Mouse (Mus musculus) stomach, embryonic 16.5 days (tissue): Measurements from ENCODE around the gene Mt2. TPM values are rescaled to one million over a fixed set of nuclear protein-coding genes. Genes with fewer than 3 reads are reported as not detected.

Experiments
- ATAC-seq: fragments of 200-750 bp; cut with Nextera tagmentation; 2 replicates; pipeline ENCODE4 v1.8.0; 2017; ENCODE audit warnings: moderate number of reproducible peaks, moderate TSS enrichment; ENCODE audit not compliant: insufficient read depth, low FRiP score
- H3K27ac ChIP-seq: fragments of 300-500 bp; sonication (generic); 2 replicates; pipeline ENCODE4 v1.5.1; 2014; ENCODE audit warnings: low read length
- H3K27me3 ChIP-seq: fragments of 300-500 bp; sonication (generic); 2 replicates; pipeline ENCODE4 v1.6.1; 2014; ENCODE audit warnings: low read length, control low read depth, mixed read lengths; ENCODE audit not compliant: control insufficient read depth, insufficient read depth
- H3K36me3 ChIP-seq: fragments of 300-500 bp; sonication (generic); 2 replicates; pipeline ENCODE4 v1.6.1; 2014; ENCODE audit warnings: low read length; ENCODE audit not compliant: control insufficient read depth, insufficient read depth
- H3K4me1 ChIP-seq: fragments of 300-500 bp; sonication (generic); 2 replicates; pipeline ENCODE4 v1.6.1; 2014; ENCODE audit warnings: low read length, control low read depth, mixed read lengths; ENCODE audit not compliant: control insufficient read depth, insufficient read depth
- H3K4me2 ChIP-seq: fragments of 300-500 bp; sonication (generic); 2 replicates; pipeline ENCODE4 v1.6.1; 2014; ENCODE audit warnings: low read depth, low read length, mixed read lengths
- H3K4me3 ChIP-seq: fragments of 300-500 bp; sonication (generic); replicated peaks from 2 replicates; pipeline ENCODE4 v1.5.1; 2014; ENCODE audit warnings: mild to moderate bottlenecking, low read length
- H3K9ac ChIP-seq: fragments of 300-500 bp; sonication (generic); 2 replicates; pipeline ENCODE4 v1.6.1; 2014; ENCODE audit warnings: low read length
- H3K9me3 ChIP-seq: fragments of 300-500 bp; sonication (generic); replicated peaks from 2 replicates; pipeline ENCODE4 v1.6.1; 2016; ENCODE audit warnings: low read length, control low read depth; ENCODE audit not compliant: control insufficient read depth
- WGBS: fragments of 180-500 bp; shearing (Covaris S2); extraction: QIAGEN DNeasy Blood & Tissue Kit; methylation state at CpG from one replicate; pipeline ENCODE4 v1.1.7; 2014; 5-methylcytosine and 5-hydroxymethylcytosine counted together
- polyA plus RNA-seq: library from polyadenylated mRNA; unstranded; fragments of >200 nt; fragmentation: Nextera tagmentation; extraction: Ambion mirVana; gene quantifications from 2 replicates; pipeline ENCODE4 v1.2.1, GENCODE M21; 2015

Gene Mt2
- polyA plus RNA-seq, 1 experiment from 2014 or later, result 598 TPM

GRCm38 (mm10) chr8:94167244-94167643, 5.2 kb upstream of the Mt2 start:
- Histone ChIP-seq H3K4me1 (peaks cover 10% of the 10 kb centered on the region), H3K9ac (no peak overlapping the region), H3K4me3 (no peak overlapping the region), H3K9me3 (no peaks in the 10 kb centered on the region), H3K27me3 (peaks cover 16% of the 10 kb centered on the region), H3K4me2 (0 out of 2 replicates have a peak overlapping the region, but pooled peaks have one; percentile 35), H3K36me3 (no peaks in the 10 kb centered on the region), H3K27ac (no peak overlapping the region)
- WGBS, result 6% methylated on average over 6 of the region's 6 CpGs
- peak; percentile 46; the same call in 1 of the 2 replicates for ATAC-seq

GRCm38 (mm10) chr8:94169547-94169946, 2.9 kb upstream of the Mt2 start:
- WGBS, result 65% methylated on average over 5 of the region's 5 CpGs
- Histone ChIP-seq H3K4me3 (no peak overlapping the region), H3K36me3 (no peaks in the 10 kb centered on the region), H3K4me1 (peaks cover 13% of the 10 kb centered on the region), H3K4me2 (no peak overlapping the region), H3K9ac (no peak overlapping the region), H3K27me3 (peaks cover 30% of the 10 kb centered on the region), H3K27ac (no peak overlapping the region), H3K9me3 (no peaks in the 10 kb centered on the region)
- ATAC-seq, result no peak

GRCm38 (mm10) chr8:94171321-94171755, 1.1 kb upstream of the Mt2 start:
- peaks cover 30% of the 10 kb centered on the region for H3K27me3 ChIP-seq
- WGBS, result 44% methylated on average over 10 of the region's 10 CpGs
- no peaks in the 10 kb centered on the region for H3K36me3 ChIP-seq
- H3K4me3 ChIP-seq, result peak overlapping the region; percentile 56
- peak overlapping the region; percentile 87 for H3K4me2 ChIP-seq
- 0 out of 2 replicates have a peak overlapping the region, but pooled peaks have one; percentile 86 for H3K27ac ChIP-seq
- H3K9me3 ChIP-seq, result no peaks in the 10 kb centered on the region
- peaks cover 13% of the 10 kb centered on the region for H3K4me1 ChIP-seq
- H3K9ac ChIP-seq, result peak overlapping the region; percentile 70
- no peak for ATAC-seq

- H3K27me3 ChIP-seq, result peaks cover 30% of the 10 kb centered on the region
- H3K4me1 ChIP-seq, result peaks cover 13% of the 10 kb centered on the region
- no peak for ATAC-seq
- no peaks in the 10 kb centered on the region for H3K36me3 ChIP-seq
- peak overlapping the region; percentile 86 for H3K27ac ChIP-seq
- H3K9me3 ChIP-seq, result no peaks in the 10 kb centered on the region
- peak overlapping the region; percentile 87 for H3K4me2 ChIP-seq
- peak overlapping the region; percentile 56 for H3K4me3 ChIP-seq
- WGBS, result 2% methylated on average over 39 of the region's 39 CpGs
- H3K9ac ChIP-seq, result peak overlapping the region; percentile 70
These were observed 607 bp downstream of the Mt2 start for GRCm38 (mm10) chr8:94172809-94173732.

- no peak for ATAC-seq
- Histone ChIP-seq H3K4me1 (peaks cover 13% of the 10 kb centered on the region), H3K9me3 (no peaks in the 10 kb centered on the region), H3K4me3 (peak overlapping the region; percentile 56), H3K9ac (no peak overlapping the region), H3K27ac (peak overlapping the region; percentile 86), H3K4me2 (peak overlapping the region; percentile 87), H3K36me3 (no peaks in the 10 kb centered on the region), H3K27me3 (peaks cover 30% of the 10 kb centered on the region)
- 53% methylated on average over 11 of the region's 11 CpGs for WGBS
These were observed 1.5 kb downstream of the Mt2 start for GRCm38 (mm10) chr8:94173848-94174403.

GRCm38 (mm10) chr8:94174619-94175213, 2.3 kb downstream of the Mt2 start:
- 36% methylated on average over 7 of the region's 7 CpGs for WGBS
- peaks cover 30% of the 10 kb centered on the region for H3K27me3 ChIP-seq

GRCm38 (mm10) chr8:94177716-94178390, 5.4 kb downstream of the Mt2 start:
- Histone ChIP-seq H3K36me3 (no peaks in the 10 kb centered on the region), H3K9me3 (no peaks in the 10 kb centered on the region), H3K4me2 (0 out of 2 replicates have a peak overlapping the region, but pooled peaks have one; percentile 89), H3K4me1 (peaks cover 17% of the 10 kb centered on the region; the same call in 1 of the 2 replicates), H3K27ac (peak overlapping the region; percentile 97), H3K9ac (no peak overlapping the region), H3K27me3 (peaks cover 20% of the 10 kb centered on the region; the same call in 1 of the 2 replicates), H3K4me3 (no peak overlapping the region)
- 74% methylated on average over 7 of the region's 7 CpGs for WGBS
- ATAC-seq, result no peak

More at GRCm38 (mm10) chr8:94174619-94175213, 2.3 kb downstream of the Mt2 start:
- Histone ChIP-seq H3K36me3 (no peaks in the 10 kb centered on the region), H3K4me3 (no peak overlapping the region), H3K27ac (0 out of 2 replicates have a peak overlapping the region, but pooled peaks have one; percentile 27), H3K9ac (no peak overlapping the region), H3K4me1 (peaks cover 18% of the 10 kb centered on the region), H3K9me3 (no peaks in the 10 kb centered on the region), H3K4me2 (no peak overlapping the region; the same call in 1 of the 2 replicates)
- ATAC-seq, result no peak

GRCm38 (mm10) chr8:94178857-94179712, 6.6 kb downstream of the Mt2 start, which contains the start of gene Mt1:
Mt1 (plus strand) TSS chr8:94179082.
- under 1% methylated on average over 50 of the region's 50 CpGs for WGBS
- H3K27me3 ChIP-seq, result peaks cover 11% of the 10 kb centered on the region; the same call in 1 of the 2 replicates
- ATAC-seq, result peak; percentile 92

More at GRCm38 (mm10) chr8:94178857-94179712, 6.6 kb downstream of the Mt2 start, which contains the start of gene Mt1:
- Histone ChIP-seq H3K36me3 (no peaks in the 10 kb centered on the region), H3K27ac (peak within 1 kb of the TSS; percentile 97), H3K9me3 (no peaks in the 10 kb centered on the region), H3K4me1 (peaks cover 20% of the 10 kb centered on the region; the same call in 1 of the 2 replicates), H3K4me3 (peak within 1 kb of the TSS; percentile 65), H3K9ac (peak within 1 kb of the TSS; percentile 82), H3K4me2 (peak within 1 kb of the TSS; percentile 89)
